Mouse (Mus musculus) heart, postnatal 0 days (tissue): ENCODE measurements around the gene Nfia.

Experiments
- CTCF ChIP-seq: IDR thresholded peaks from 2 replicates; pipeline ENCODE4 v1.5.1; 2016; ENCODE audit warnings: antibody characterized with exemption, control low read depth, low read depth
- EP300 ChIP-seq: IDR thresholded peaks from 2 replicates; pipeline ENCODE4 v1.6.1; 2016; ENCODE audit warnings: antibody characterized with exemption, low read depth

DNA sequence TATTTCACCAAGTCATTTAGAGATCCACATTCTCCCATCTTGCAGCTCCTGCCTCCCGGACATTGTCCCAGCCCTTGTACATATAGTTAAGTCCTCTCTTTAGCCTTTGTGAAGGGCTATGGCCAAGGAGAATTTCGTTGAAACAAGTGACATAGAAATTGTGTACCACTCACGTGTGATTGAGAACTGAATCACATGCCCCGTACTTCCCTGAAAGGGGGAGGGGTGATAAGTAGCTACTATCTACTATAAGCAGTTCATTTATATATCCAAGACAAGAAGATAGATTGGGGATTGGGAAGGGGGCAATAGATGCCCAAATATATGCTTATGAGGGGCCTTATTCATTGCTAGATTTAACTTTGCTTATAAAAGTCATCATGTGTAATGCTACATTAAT is 5.5 kb upstream of the Nfia start:
- TF ChIP-seq EP300 (no peak), CTCF (no peak)
